Mouse (Mus musculus): ENCODE results near the gene Exoc3l. TPM values are rescaled to one million over a fixed set of nuclear protein-coding genes. Genes with fewer than 3 reads are reported as not detected.

Gene Exoc3l
- polyA plus RNA-seq, 1 experiment from 2014 or later = 6.2 TPM

- 41% methylated on average over 8 of the region's 8 CpGs for WGBS (ENCODE audit: insufficient replicate concordance)
- no peaks in the 10 kb centered on the region for H3K9me3 ChIP-seq (replicated peaks)
These were observed 17.1 kb upstream of the Exoc3l start for GRCm38 (mm10) chr8:105312891-105313481.

GRCm38 (mm10) chr8:105311718-105312117 is 15.8 kb upstream of the Exoc3l start:
- no peak overlapping the region for H3K4me3 ChIP-seq (replicated peaks)
- WGBS (ENCODE audit: insufficient replicate concordance) = 11% methylated on average over 1 of the region's 1 CpGs
- ATAC-seq (ENCODE audit: low read depth) (peak; percentile 67), DNase-seq (peak; percentile 65)
- peak overlapping the region; percentile 77 for H3K27ac ChIP-seq
- peaks cover 57% of the 10 kb centered on the region for H3K4me1 ChIP-seq (replicated peaks)
- no peaks in the 10 kb centered on the region for H3K27me3 ChIP-seq
- H3K9ac ChIP-seq = peak overlapping the region; percentile 65; the same call in 1 of the 2 replicates
- peaks cover 100% of the 10 kb centered on the region for H3K36me3 ChIP-seq
- H3K9me3 ChIP-seq (replicated peaks) = no peaks in the 10 kb centered on the region
- H3K4me2 ChIP-seq = peak overlapping the region; percentile 11; the same call in 1 of the 2 replicates

More at GRCm38 (mm10) chr8:105312891-105313481, 17.1 kb upstream of the Exoc3l start:
- H3K27me3 ChIP-seq = no peaks in the 10 kb centered on the region
- peak overlapping the region; percentile 65 for H3K9ac ChIP-seq
- H3K36me3 ChIP-seq = peaks cover 99% of the 10 kb centered on the region
- peak; percentile 50 for DNase-seq
- H3K27ac ChIP-seq = peak overlapping the region; percentile 77
- H3K4me2 ChIP-seq = peak overlapping the region; percentile 54
- ATAC-seq (ENCODE audit: low read depth) = peak; percentile 71
- peak overlapping the region; percentile 18; the same call in 1 of the 2 replicates for H3K4me3 ChIP-seq (replicated peaks)
- peaks cover 66% of the 10 kb centered on the region for H3K4me1 ChIP-seq (replicated peaks)

GRCm38 (mm10) chr8:105310118-105310517 is 14.2 kb upstream of the Exoc3l start:
- peaks cover 98% of the 10 kb centered on the region for H3K36me3 ChIP-seq
- H3K4me1 ChIP-seq (replicated peaks) = peaks cover 60% of the 10 kb centered on the region
- DNase-seq (no peak), ATAC-seq (ENCODE audit: low read depth) (no peak)
- H3K4me3 ChIP-seq (replicated peaks) = no peak overlapping the region
- no peak overlapping the region for H3K27ac ChIP-seq
- H3K9ac ChIP-seq = no peak overlapping the region
- WGBS (ENCODE audit: insufficient replicate concordance) = 87% methylated on average over 8 of the region's 8 CpGs
- H3K27me3 ChIP-seq = no peaks in the 10 kb centered on the region
- H3K4me2 ChIP-seq = no peak overlapping the region
- H3K9me3 ChIP-seq (replicated peaks) = no peaks in the 10 kb centered on the region

GRCm38 (mm10) chr8:105309142-105309847 is 13.4 kb upstream of the Exoc3l start:
- H3K9me3 ChIP-seq (replicated peaks) = no peaks in the 10 kb centered on the region
- no peak overlapping the region for H3K4me2 ChIP-seq
- 85% methylated on average over 15 of the region's 15 CpGs for WGBS (ENCODE audit: insufficient replicate concordance)
- DNase-seq (no peak), ATAC-seq (ENCODE audit: low read depth) (no peak)
- H3K36me3 ChIP-seq = peaks cover 97% of the 10 kb centered on the region
- H3K4me3 ChIP-seq (replicated peaks) = no peak overlapping the region
- H3K9ac ChIP-seq = no peak overlapping the region
- H3K27me3 ChIP-seq = no peaks in the 10 kb centered on the region
- H3K27ac ChIP-seq = no peak overlapping the region
- peaks cover 60% of the 10 kb centered on the region for H3K4me1 ChIP-seq (replicated peaks)

- 90% methylated on average over 10 of the region's 10 CpGs for WGBS (ENCODE audit: insufficient replicate concordance)
- Histone ChIP-seq H3K27ac (no peak overlapping the region), H3K4me1 (replicated peaks) (peaks cover 60% of the 10 kb centered on the region), H3K4me2 (no peak overlapping the region), H3K9ac (no peak overlapping the region), H3K4me3 (replicated peaks) (no peak overlapping the region), H3K36me3 (peaks cover 97% of the 10 kb centered on the region), H3K27me3 (no peaks in the 10 kb centered on the region), H3K9me3 (replicated peaks) (no peaks in the 10 kb centered on the region)
- no peak for ATAC-seq (ENCODE audit: low read depth)
- no peak for DNase-seq
These were observed 12.5 kb upstream of the Exoc3l start for GRCm38 (mm10) chr8:105308428-105308827.

- no peak for ATAC-seq (ENCODE audit: low read depth)
- WGBS (ENCODE audit: insufficient replicate concordance) = 93% methylated on average over 13 of the region's 13 CpGs
- Histone ChIP-seq H3K4me1 (replicated peaks) (peaks cover 60% of the 10 kb centered on the region), H3K36me3 (peaks cover 97% of the 10 kb centered on the region), H3K9me3 (replicated peaks) (no peaks in the 10 kb centered on the region), H3K4me3 (replicated peaks) (no peak overlapping the region), H3K4me2 (no peak overlapping the region), H3K9ac (no peak overlapping the region), H3K27ac (no peak overlapping the region), H3K27me3 (no peaks in the 10 kb centered on the region)
- no peak for DNase-seq
These were observed 11.8 kb upstream of the Exoc3l start for GRCm38 (mm10) chr8:105307670-105308069.

- no peaks in the 10 kb centered on the region for H3K9me3 ChIP-seq (replicated peaks)
- 72% methylated on average over 5 of the region's 5 CpGs for whole genome bisulfite sequencing (ENCODE audit: insufficient replicate concordance)
- H3K4me1 ChIP-seq (replicated peaks) = peaks cover 60% of the 10 kb centered on the region
- H3K27ac ChIP-seq = peak overlapping the region; percentile 97
- no peaks in the 10 kb centered on the region for H3K27me3 ChIP-seq
- H3K4me2 ChIP-seq = peak overlapping the region; percentile 62
- ATAC-seq (ENCODE audit: low read depth) = no peak
- peak overlapping the region; percentile 45 for H3K4me3 ChIP-seq (replicated peaks)
- no peak for DNase-seq
- peak overlapping the region; percentile 59 for H3K9ac ChIP-seq
- H3K36me3 ChIP-seq = peaks cover 97% of the 10 kb centered on the region
These were observed 10.3 kb upstream of the Exoc3l start for GRCm38 (mm10) chr8:105306146-105306691.

- Histone ChIP-seq H3K36me3 (peaks cover 97% of the 10 kb centered on the region), H3K9me3 (replicated peaks) (no peaks in the 10 kb centered on the region), H3K27me3 (no peaks in the 10 kb centered on the region), H3K27ac (peak within 1 kb of the TSS; percentile 97), H3K9ac (peak within 1 kb of the TSS; percentile 59), H3K4me3 (replicated peaks) (peak within 1 kb of the TSS; percentile 45), H3K4me1 (replicated peaks) (peaks cover 66% of the 10 kb centered on the region), H3K4me2 (peak within 1 kb of the TSS; percentile 62)
- WGBS (ENCODE audit: insufficient replicate concordance) = 18% methylated on average over 30 of the region's 30 CpGs
- DNase-seq (peak; percentile 57), ATAC-seq (ENCODE audit: low read depth) (peak; percentile 75)
These were observed 9.6 kb upstream of the Exoc3l start, which contains the start of gene Elmo3 for GRCm38 (mm10) chr8:105305211-105306145. Gene Elmo3 (plus strand): TSS chr8:105305601.

- Histone ChIP-seq H3K27ac (peak overlapping the region; percentile 97), H3K9ac (peak overlapping the region; percentile 41), H3K4me1 (replicated peaks) (peaks cover 72% of the 10 kb centered on the region), H3K4me2 (peak overlapping the region; percentile 62), H3K27me3 (no peaks in the 10 kb centered on the region), H3K9me3 (replicated peaks) (no peaks in the 10 kb centered on the region), H3K36me3 (peaks cover 97% of the 10 kb centered on the region), H3K4me3 (replicated peaks) (0 out of 2 replicates have a peak overlapping the region, but pooled peaks have one; percentile 20)
- DNase-seq = no peak
- peak; percentile 3; the same call in 1 of the 2 replicates for ATAC-seq (ENCODE audit: low read depth)
- 70% methylated on average over 9 of the region's 9 CpGs for WGBS (ENCODE audit: insufficient replicate concordance)
These were observed 8.7 kb upstream of the Exoc3l start for GRCm38 (mm10) chr8:105304325-105305210.

- DNase-seq (no peak), ATAC-seq (ENCODE audit: low read depth) (no peak)
- peak overlapping the region; percentile 95 for H3K4me2 ChIP-seq
- no peaks in the 10 kb centered on the region for H3K9me3 ChIP-seq (replicated peaks)
- peak overlapping the region; percentile 20; the same call in 1 of the 2 replicates for H3K4me3 ChIP-seq (replicated peaks)
- 88% methylated on average over 9 of the region's 9 CpGs for WGBS (ENCODE audit: insufficient replicate concordance)
- H3K36me3 ChIP-seq = peaks cover 95% of the 10 kb centered on the region
- H3K27ac ChIP-seq = peak overlapping the region; percentile 97
- peaks cover 77% of the 10 kb centered on the region for H3K4me1 ChIP-seq (replicated peaks)
- peak overlapping the region; percentile 23; the same call in 1 of the 2 replicates for H3K9ac ChIP-seq
- no peaks in the 10 kb centered on the region for H3K27me3 ChIP-seq
These were observed 8.0 kb upstream of the Exoc3l start for GRCm38 (mm10) chr8:105303874-105304273.
